Mouse (Mus musculus) E14TG2a.4 (cell line): ENCODE measurements at regions not wholly inside any gene's neighbourhood (a gene's known extent, or its start where the extent isn't known, plus 50 kb on each side); places are given as distances from the start of the nearest gene placed in this dataset.

Experiments used
- CTCF ChIP-seq: conservative IDR thresholded peaks from 2 replicates; pipeline ENCODE4 v1.5.1; 2014; ENCODE audit warnings: low read length
- NANOG ChIP-seq: IDR thresholded peaks from 2 replicates; pipeline ENCODE4 v1.6.1; 2014; ENCODE audit warnings: borderline replicate concordance, low read length, mixed read lengths

DNA sequence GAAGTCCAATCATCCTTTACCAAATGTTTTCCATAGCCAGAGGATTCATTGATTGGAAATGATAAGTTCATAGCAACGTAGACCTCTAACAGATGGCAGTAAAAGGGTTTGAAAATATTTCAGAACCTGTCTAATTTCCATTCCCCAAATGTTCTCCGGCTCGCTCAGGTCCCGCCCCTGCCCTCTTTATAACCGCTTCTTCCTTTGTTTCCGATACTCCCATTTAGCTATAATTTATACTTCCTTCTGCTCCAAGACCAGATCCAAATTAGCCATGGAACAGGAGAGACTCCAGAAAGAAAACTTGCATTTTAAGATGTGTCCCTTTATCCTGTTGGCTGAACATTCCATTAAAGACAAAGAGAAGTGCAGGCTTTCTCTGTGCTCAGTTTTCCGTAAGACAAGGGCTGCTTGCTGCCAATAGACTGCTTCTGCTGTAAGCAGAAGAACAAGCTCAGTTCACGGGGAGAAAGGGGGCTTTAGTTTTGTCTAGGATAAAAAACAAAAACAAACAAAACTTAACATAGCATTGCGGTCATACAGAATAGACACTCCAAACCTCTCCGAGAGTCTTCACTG is 202.7 kb upstream of the Prkcq start:
- TF ChIP-seq CTCF = no peak
- no peak for TF ChIP-seq NANOG
